Mouse (Mus musculus): ENCODE results near the gene 4930548H24Rik. TPM values are rescaled to one million over a fixed set of nuclear protein-coding genes. Genes with fewer than 3 reads are reported as not detected.
"Not testable (repeated sequence)": the region's sequence is repeated elsewhere in the genome, so short reads cannot be mapped to it uniquely, and the experiment has no call there.

4930548H24Rik gene
- polyA plus RNA-seq, 1 experiment from 2014 or later: not detected

DNA sequence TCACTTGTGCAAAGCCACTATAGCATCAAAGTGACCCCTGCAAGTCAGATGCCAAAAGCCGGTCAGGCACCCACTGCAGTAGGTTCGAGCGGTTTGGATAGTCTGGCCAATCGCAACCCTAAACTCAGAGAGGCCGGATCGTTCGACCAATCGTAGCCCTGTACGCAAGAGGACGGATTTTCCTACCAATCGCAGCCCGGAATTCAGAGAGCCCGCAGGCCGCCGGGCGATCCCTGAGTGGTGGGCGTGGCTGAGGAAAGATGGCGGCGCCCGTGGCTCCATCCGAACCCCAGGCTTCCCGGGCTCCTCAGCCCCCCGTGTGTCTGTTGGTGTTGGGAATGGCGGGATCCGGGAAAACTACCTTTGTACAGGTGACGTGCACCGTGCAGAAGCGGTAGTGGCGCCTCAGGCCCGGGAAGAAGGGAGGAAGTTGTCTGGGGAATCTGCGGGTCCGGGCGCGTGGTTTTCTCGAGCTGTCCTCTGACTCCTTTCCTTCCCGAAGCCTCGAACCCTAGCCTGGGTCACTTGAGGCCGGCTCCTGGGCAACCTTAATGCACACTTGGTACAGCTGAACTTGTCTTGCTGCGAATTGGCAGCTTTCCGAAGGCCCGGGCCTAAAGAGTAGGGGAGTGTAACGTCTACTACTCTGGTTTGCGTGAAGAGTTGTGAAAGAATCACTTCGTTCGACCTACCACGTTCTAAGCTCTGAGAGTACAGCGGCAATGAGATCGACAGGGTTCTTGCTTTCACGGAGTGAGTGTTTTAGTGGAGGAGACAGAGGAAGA is 9.2 kb downstream of the 4930548H24Rik start, which contains the start of gene Gpn1:
Gpn1 (plus strand) TSS at position 229 of the 785 bp plus-strand sequence.
- peaks cover 5% of the 10 kb centered on the region; the same call in 1 of the 2 replicates for H3K4me1 ChIP-seq (replicated peaks)
- H3K36me3 ChIP-seq: peaks cover 15% of the 10 kb centered on the region
- H3K4me3 ChIP-seq (replicated peaks): peak within 1 kb of the TSS; percentile 62
- H3K27ac ChIP-seq: no peak within 1 kb of the TSS
- WGBS: under 1% methylated on average over 49 of the region's 49 CpGs
- no peaks in the 10 kb centered on the region for H3K9me3 ChIP-seq
- no peaks in the 10 kb centered on the region for H3K27me3 ChIP-seq (replicated peaks)
- peak; percentile 100 for ATAC-seq
- peak within 1 kb of the TSS; percentile 67 for H3K9ac ChIP-seq
- H3K4me2 ChIP-seq (replicated peaks): peak within 1 kb of the TSS; percentile 75

DNA sequence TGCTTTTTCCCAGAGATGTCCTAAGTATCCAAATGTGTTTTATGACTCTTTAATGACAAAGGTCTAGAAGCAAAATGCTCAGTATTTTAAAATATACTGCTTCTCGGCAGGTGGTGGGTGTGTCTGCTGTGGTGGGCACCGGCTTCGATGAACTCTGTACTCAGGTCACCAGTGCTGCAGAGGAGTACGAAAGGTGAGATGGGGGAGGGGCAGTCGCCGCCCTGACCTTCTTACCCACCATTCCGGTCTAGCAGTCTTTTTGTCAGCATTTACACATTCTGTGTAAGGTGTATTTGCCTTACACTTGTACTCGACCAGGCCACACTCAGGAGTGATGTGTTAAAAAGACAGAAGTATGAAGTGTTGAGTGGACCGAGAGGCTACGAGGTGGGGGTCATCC is 19.3 kb downstream of the 4930548H24Rik start:
- no peak for ATAC-seq
- Histone ChIP-seq H3K9me3 (no peaks in the 10 kb centered on the region), H3K4me3 (replicated peaks) (no peak overlapping the region), H3K9ac (no peak overlapping the region), H3K4me1 (replicated peaks) (no peaks in the 10 kb centered on the region), H3K27ac (no peak overlapping the region), H3K36me3 (peaks cover 38% of the 10 kb centered on the region), H3K4me2 (replicated peaks) (no peak overlapping the region), H3K27me3 (replicated peaks) (no peaks in the 10 kb centered on the region)
- WGBS: 80% methylated on average over 10 of the region's 10 CpGs

GRCm38 (mm10) chr5:31512481-31512880 is 26.9 kb downstream of the 4930548H24Rik start:
- WGBS: 81% methylated on average over 1 of the region's 1 CpGs
- no peak for ATAC-seq
- no peak overlapping the region for H3K9ac ChIP-seq
- no peak overlapping the region for H3K4me2 ChIP-seq (replicated peaks)
- no peaks in the 10 kb centered on the region for H3K4me1 ChIP-seq (replicated peaks)
- H3K27me3 ChIP-seq (replicated peaks): no peaks in the 10 kb centered on the region
- H3K36me3 ChIP-seq: peaks cover 22% of the 10 kb centered on the region
- H3K9me3 ChIP-seq: no peaks in the 10 kb centered on the region
- H3K27ac ChIP-seq: no peak overlapping the region
- H3K4me3 ChIP-seq (replicated peaks): no peak overlapping the region

- Histone ChIP-seq H3K36me3 (peaks cover 30% of the 10 kb centered on the region), H3K27me3 (replicated peaks) (no peaks in the 10 kb centered on the region), H3K27ac (no peak overlapping the region), H3K9me3 (no peaks in the 10 kb centered on the region), H3K4me2 (replicated peaks) (no peak overlapping the region), H3K4me1 (replicated peaks) (peaks cover 2% of the 10 kb centered on the region; the same call in 1 of the 2 replicates), H3K4me3 (replicated peaks) (no peak overlapping the region), H3K9ac (no peak overlapping the region)
- ATAC-seq: no peak
- 85% methylated on average over 6 of the region's 6 CpGs for WGBS
Observed at GRCm38 (mm10) chr5:31520556-31520955, 35.0 kb downstream of the 4930548H24Rik start.

DNA sequence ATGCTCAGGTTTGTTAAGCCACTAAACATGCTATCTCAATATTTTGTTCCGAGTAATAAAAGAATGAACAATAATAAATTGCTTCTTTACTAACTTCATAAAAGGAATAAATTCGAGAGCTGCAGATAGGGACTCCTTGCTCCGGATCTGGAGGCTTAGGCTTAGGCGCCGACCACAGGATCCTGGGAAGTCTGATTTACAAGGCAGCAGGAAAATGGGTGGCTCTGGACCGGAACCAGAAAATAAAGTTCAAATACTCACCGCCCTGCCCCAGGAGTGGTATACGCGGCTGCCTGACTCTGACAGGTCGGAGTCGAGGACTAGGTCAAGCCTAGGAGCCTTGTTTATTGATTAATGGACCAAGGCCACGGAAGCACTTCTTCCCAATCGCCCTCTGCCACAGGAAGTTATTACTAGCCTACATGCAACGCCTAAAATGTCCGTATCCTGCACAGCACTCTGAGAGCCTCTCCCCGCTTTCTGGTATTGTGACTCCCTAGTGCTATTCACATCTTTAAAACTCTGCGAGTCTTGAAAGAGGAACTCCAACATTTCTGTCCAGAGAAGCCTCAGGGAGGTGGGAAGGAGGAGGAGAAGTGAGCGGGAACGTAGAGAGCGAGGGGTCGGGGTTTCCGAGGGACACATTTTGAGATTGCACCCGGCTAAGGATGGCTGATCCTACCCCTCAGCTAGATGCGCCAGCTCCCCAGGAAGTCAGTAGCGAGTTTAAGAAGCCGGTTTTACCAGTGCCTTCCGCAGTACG is 41.0 kb downstream of the 4930548H24Rik start, which contains the start of gene Slc4a1ap:
Slc4a1ap (plus strand) TSS at position 642 of the 763 bp plus-strand sequence.
- Histone ChIP-seq H3K4me3 (replicated peaks) (peak within 1 kb of the TSS; percentile 96), H3K9me3 (no peaks in the 10 kb centered on the region), H3K27ac (peak within 1 kb of the TSS; percentile 88), H3K4me1 (replicated peaks) (peaks cover 9% of the 10 kb centered on the region; the same call in 1 of the 2 replicates), H3K9ac (peak within 1 kb of the TSS; percentile 93), H3K27me3 (replicated peaks) (no peaks in the 10 kb centered on the region), H3K36me3 (peaks cover 9% of the 10 kb centered on the region), H3K4me2 (replicated peaks) (peak within 1 kb of the TSS; percentile 91)
- under 1% methylated on average over 28 of the region's 28 CpGs for WGBS
- peak; percentile 92 for ATAC-seq

GRCm38 (mm10) chr5:31527117-31527680 is 41.7 kb downstream of the 4930548H24Rik start:
- peaks cover 15% of the 10 kb centered on the region for H3K36me3 ChIP-seq
- peak overlapping the region; percentile 96 for H3K4me3 ChIP-seq (replicated peaks)
- no peaks in the 10 kb centered on the region for H3K27me3 ChIP-seq (replicated peaks)
- peak overlapping the region; percentile 88 for H3K27ac ChIP-seq
- peak; percentile 58 for ATAC-seq
- 2% methylated on average over 40 of the region's 40 CpGs for WGBS
- H3K9ac ChIP-seq: peak overlapping the region; percentile 93
- peaks cover 9% of the 10 kb centered on the region; the same call in 1 of the 2 replicates for H3K4me1 ChIP-seq (replicated peaks)
- H3K9me3 ChIP-seq: no peaks in the 10 kb centered on the region
- peak overlapping the region; percentile 91 for H3K4me2 ChIP-seq (replicated peaks)

GRCm38 (mm10) chr5:31527707-31528106 is 42.2 kb downstream of the 4930548H24Rik start, which contains the start of gene Supt7l:
Supt7l (minus strand) TSS chr5:31527807.
- Histone ChIP-seq H3K9ac (peak within 1 kb of the TSS; percentile 93), H3K36me3 (peaks cover 17% of the 10 kb centered on the region), H3K4me3 (replicated peaks) (peak within 1 kb of the TSS; percentile 96), H3K27ac (peak within 1 kb of the TSS; percentile 88), H3K4me2 (replicated peaks) (peak within 1 kb of the TSS; percentile 91)
- WGBS: 74% methylated on average over 11 of the region's 11 CpGs
- ATAC-seq; H3K9me3 ChIP-seq; H3K4me1 ChIP-seq (replicated peaks); H3K27me3 ChIP-seq (replicated peaks): not testable (repeated sequence)

DNA sequence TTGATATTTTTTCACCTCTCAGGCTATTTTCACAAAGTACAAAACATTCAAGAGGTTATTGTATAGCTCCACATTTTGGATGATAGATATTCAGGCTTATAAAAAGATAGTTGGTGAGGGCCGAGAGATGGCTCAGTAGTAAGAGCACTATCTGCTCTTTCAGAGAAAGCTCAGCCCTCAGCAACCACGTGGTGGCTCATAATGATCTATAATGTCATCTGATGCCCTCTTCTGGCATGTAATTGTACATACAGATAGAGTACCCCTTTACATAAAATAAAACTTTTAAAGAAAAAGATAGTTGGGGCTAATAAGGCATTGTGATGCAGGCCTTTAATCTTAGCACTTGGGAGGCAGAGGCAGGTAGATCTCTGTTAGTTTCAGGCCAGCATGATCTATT is 43.0 kb downstream of the 4930548H24Rik start:
- no peak overlapping the region for H3K9ac ChIP-seq
- WGBS: 49% methylated on average over 2 of the region's 2 CpGs
- H3K9me3 ChIP-seq: no peaks in the 10 kb centered on the region
- peaks cover 20% of the 10 kb centered on the region for H3K36me3 ChIP-seq
- ATAC-seq: no peak
- H3K4me3 ChIP-seq (replicated peaks): no peak overlapping the region
- peaks cover 9% of the 10 kb centered on the region; the same call in 1 of the 2 replicates for H3K4me1 ChIP-seq (replicated peaks)
- no peak overlapping the region for H3K4me2 ChIP-seq (replicated peaks)
- H3K27me3 ChIP-seq (replicated peaks): no peaks in the 10 kb centered on the region
- H3K27ac ChIP-seq: no peak overlapping the region

DNA sequence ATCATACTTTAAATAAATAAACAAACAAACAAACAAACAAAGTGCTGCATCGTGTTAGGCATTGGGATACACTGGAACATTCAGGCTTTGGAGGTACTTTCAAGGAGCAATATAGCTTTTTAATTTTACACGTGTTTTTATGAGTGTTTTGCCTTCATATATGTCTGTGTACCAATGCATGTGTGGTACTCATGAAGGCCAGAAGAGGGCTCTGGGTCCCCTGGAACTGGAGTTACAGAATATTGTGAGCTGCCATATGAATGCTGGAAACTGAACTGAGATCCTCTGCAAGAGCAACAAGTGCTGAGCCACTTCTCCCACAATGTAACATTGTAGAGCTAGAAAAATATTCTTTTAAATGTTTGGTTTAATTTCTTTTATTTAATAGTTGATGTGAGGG is 49.7 kb downstream of the 4930548H24Rik start:
- Histone ChIP-seq H3K27me3 (replicated peaks) (no peaks in the 10 kb centered on the region), H3K27ac (no peak overlapping the region), H3K4me3 (replicated peaks) (no peak overlapping the region), H3K9me3 (no peaks in the 10 kb centered on the region), H3K4me2 (replicated peaks) (no peak overlapping the region), H3K4me1 (replicated peaks) (no peaks in the 10 kb centered on the region), H3K36me3 (peaks cover 31% of the 10 kb centered on the region), H3K9ac (no peak overlapping the region)
- WGBS: 91% methylated on average over 2 of the region's 2 CpGs
- no peak for ATAC-seq

Other genes starting within 250 kb of the 4930548H24Rik start
- 133 and 136 TPM in 2 replicates for gene Nrbp1, start 244.9 kb upstream of the 4930548H24Rik start, polyA plus RNA-seq (2015; fragmentation: Nextera tagmentation; extraction: Ambion mirVana)
- gene Gm9970, start 244.5 kb upstream of the 4930548H24Rik start, polyA plus RNA-seq (2015; fragmentation: Nextera tagmentation; extraction: Ambion mirVana): 0.33 TPM in 1 of 2 replicates, not detected in the other
- gene Krtcap3, start 234.0 kb upstream of the 4930548H24Rik start, polyA plus RNA-seq (2015; fragmentation: Nextera tagmentation; extraction: Ambion mirVana): 66.8 and 70.0 TPM in 2 replicates
- 20.1 and 21.4 TPM in 2 replicates for gene Ift172, start 194.6 kb upstream of the 4930548H24Rik start, polyA plus RNA-seq (2015; fragmentation: Nextera tagmentation; extraction: Ambion mirVana)
- 27.9 and 29.6 TPM in 2 replicates for gene Fndc4, start 189.7 kb upstream of the 4930548H24Rik start, polyA plus RNA-seq (2015; fragmentation: Nextera tagmentation; extraction: Ambion mirVana)
- gene Gckr, start 188.3 kb upstream of the 4930548H24Rik start, polyA plus RNA-seq (2015; fragmentation: Nextera tagmentation; extraction: Ambion mirVana): 0.52 and 0.54 TPM in 2 replicates
- gene Zfp512, start 33.3 kb upstream of the 4930548H24Rik start, polyA plus RNA-seq (2015; fragmentation: Nextera tagmentation; extraction: Ambion mirVana): 37.6 and 40.1 TPM in 2 replicates
- gene Gpn1, start 9.0 kb downstream of the 4930548H24Rik start, polyA plus RNA-seq (2015; fragmentation: Nextera tagmentation; extraction: Ambion mirVana): 47.9 and 54.5 TPM in 2 replicates
- 25.5 and 27.8 TPM in 2 replicates for gene Slc4a1ap, start 41.3 kb downstream of the 4930548H24Rik start, polyA plus RNA-seq (2015; fragmentation: Nextera tagmentation; extraction: Ambion mirVana)
- gene Supt7l, start 42.1 kb downstream of the 4930548H24Rik start, polyA plus RNA-seq (2015; fragmentation: Nextera tagmentation; extraction: Ambion mirVana): 18.1 TPM in 2 replicates
- 321 and 322 TPM in 2 replicates for gene Mrpl33, start 111.2 kb downstream of the 4930548H24Rik start, polyA plus RNA-seq (2015; fragmentation: Nextera tagmentation; extraction: Ambion mirVana)
- gene Rbks, start 211.9 kb downstream of the 4930548H24Rik start, polyA plus RNA-seq (2015; fragmentation: Nextera tagmentation; extraction: Ambion mirVana): 15.4 and 16.6 TPM in 2 replicates
- 70.9 and 78.7 TPM in 2 replicates for gene Babam2, start 211.9 kb downstream of the 4930548H24Rik start, polyA plus RNA-seq (2015; fragmentation: Nextera tagmentation; extraction: Ambion mirVana)